13 mouse cellular contexts compared by ENCODE assay signal in the genomic region with DNA sequence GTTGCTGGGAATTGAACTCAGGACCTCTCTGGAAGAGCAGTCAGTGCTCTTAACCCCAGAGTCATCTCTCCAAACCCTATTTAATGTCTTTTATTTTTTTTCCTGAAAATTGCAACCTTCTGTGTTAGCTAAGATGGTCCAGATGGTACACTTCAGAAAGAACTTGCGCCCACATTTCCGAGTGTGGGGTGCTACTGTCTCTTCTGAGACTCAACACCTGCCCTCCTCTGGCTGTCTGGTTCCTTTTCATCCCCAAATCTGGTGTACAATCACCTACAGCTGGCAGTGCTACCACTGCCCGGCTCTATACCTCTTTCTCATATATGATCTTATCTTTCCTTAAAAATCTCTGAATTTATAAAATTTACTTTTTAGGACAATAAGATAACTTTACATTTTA. TPM values are rescaled to one million over a fixed set of nuclear protein-coding genes. Genes with fewer than 3 reads are reported as not detected.
"Had no signal": no experiment of that assay in that cellular context is flagged by ENCODE, and none has a peak within 500 bp of the region (broad histone marks: within the 10 kb centered on the region; RNA-seq: fewer than 3 reads in every experiment).

No protein-coding gene starts in this region.

- DNase-seq: retina, postnatal 1 day; right cerebral cortex, adult 18-20 months; right cerebral cortex, postnatal 14 days; right cerebral cortex, postnatal 25 days; right cerebral cortex, postnatal 4 days; spleen, adult 18-20 months; thymus, adult 18-20 months; thymus, adult 2 months; thymus, postnatal 14 days; thymus, postnatal 25 days; thymus, postnatal 36 days; thymus, postnatal 4 days had no signal

RNA-seq across cellular contexts. Expression of a gene that starts 21.8 kb away (rescaled TPM):
- total RNA-seq: neutrophil, adult 5-6 weeks had no signal

RNA-seq across cellular contexts. Expression of a gene that starts 58.1 kb away (rescaled TPM):
- total RNA-seq: neutrophil, adult 5-6 weeks had no signal
